Mouse (Mus musculus): ENCODE measurements around the gene Tmbim4. TPM values are rescaled to one million over a fixed set of nuclear protein-coding genes. Genes with fewer than 3 reads are reported as not detected.
"Not testable (repeated sequence)": the region's sequence is repeated elsewhere in the genome, so short reads cannot be mapped to it uniquely, and the experiment has no call there.

Tmbim4 gene
- total RNA-seq, 1 experiment from 2014 or later: 150 TPM

GRCm38 (mm10) chr10:120197061-120197835 lies 4.1 kb upstream of the Tmbim4 start:
- DNase-seq: no peak

GRCm38 (mm10) chr10:120201961-120202402 lies 592 bp downstream of the Tmbim4 start, which contains the start of gene Irak3:
TSS of gene Irak3 (minus strand) at chr10:120202130.
- peak; percentile 91 for DNase-seq

DNA sequence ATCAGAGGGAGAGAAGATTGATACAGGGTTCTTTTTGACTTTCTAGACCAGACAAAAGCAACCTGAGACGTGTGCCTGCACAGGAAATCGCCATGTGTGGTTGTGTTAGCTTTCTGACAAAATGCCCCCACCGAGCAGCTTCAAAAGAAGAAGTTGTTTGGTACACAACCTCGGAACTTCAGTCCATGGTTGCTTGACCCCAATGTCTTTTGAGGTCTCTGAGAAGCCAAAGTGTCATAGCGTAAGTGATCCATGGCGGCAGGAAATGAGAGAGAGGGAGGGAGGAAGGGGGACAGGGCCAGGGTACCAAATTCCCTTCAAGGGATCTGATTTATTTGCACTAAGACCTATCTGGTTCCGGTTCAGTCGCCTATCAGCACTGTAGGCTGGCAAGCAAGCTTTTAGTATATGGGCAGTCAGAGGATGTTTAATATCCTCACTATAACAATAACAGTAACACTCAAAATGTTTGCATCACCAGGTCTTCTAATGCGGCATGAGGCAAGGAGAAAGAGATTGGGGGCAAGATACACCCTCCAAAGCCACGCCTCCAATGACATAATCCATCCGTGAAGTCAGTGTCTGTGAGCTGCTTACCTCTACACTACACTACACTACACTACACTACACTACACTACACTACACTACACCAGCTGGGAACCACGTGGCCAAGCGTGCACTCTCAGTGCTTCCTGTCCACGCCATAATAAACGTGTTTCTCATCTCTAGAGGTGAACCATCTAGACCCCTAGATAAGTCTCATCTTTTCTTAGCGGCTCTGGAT lies 1.3 kb downstream of the Tmbim4 start:
- no peak for DNase-seq

- no peak for DNase-seq
Observed at GRCm38 (mm10) chr10:120204591-120205210, 3.3 kb downstream of the Tmbim4 start.

GRCm38 (mm10) chr10:120208015-120208414 lies 6.6 kb downstream of the Tmbim4 start:
- DNase-seq: no peak

GRCm38 (mm10) chr10:120208575-120209538 lies 7.5 kb downstream of the Tmbim4 start:
- peak; percentile 89 for DNase-seq

DNA sequence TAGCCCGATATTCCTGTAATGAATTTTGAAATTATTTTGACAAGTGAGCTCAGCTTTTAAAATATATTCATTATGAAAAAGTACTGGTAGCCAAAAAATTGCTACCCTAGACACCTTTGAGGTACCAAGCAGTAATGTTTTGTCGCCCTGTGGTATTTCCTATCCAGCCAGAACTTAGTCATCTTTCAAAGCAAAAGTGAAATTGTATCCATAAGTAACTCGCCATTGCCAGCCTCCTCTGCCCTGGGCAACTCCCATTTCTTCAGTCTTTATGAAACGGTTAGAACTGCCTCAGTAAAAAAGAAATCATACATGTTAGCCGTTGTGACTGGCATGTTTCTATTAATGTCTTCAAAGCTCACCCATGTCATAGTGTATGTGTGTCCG lies 8.1 kb downstream of the Tmbim4 start:
- no peak for DNase-seq

GRCm38 (mm10) chr10:120210096-120210495 lies 8.7 kb downstream of the Tmbim4 start:
- no peak for DNase-seq

DNA sequence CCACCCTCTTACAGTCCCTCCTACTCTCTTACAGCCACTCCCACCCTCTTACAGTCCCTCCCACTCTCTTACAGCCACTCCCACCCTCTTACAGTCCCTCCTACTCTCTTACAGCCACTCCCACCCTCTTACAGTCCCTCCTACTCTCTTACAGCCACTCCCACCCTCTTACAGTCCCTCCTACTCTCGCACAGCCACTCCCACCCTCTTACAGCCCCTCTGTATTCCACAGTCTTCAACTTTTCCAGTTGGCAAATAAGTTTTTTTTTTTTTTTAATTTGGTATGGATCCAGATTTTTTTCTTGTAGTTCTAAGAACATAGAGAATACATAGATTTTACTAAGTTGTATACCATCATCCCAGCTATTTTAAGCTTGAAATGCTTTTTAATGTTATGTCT lies 15.7 kb downstream of the Tmbim4 start:
- DNase-seq: not testable (repeated sequence)

DNA sequence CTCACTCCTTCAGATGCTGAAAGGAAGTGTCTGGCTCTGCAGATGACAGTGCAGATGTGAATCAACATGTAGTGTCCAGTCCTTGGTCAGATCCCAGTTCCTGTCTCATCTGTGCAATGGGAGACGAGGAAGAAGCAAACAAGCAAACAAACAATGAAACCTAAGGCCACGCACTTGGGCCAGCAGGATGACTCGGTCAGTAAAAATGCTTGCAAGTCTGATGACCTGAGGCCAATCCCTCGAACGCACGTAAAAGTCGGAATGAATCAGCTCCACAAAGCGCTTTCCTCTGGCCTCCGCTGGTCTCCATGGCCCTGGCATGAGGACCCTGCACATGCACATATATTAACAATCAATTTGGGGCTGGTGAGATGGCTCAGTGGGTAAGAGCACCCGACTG lies 17.6 kb downstream of the Tmbim4 start:
- DNase-seq: no peak

GRCm38 (mm10) chr10:120219578-120220359 lies 18.4 kb downstream of the Tmbim4 start:
- no peak for DNase-seq

GRCm38 (mm10) chr10:120220776-120221175 lies 19.4 kb downstream of the Tmbim4 start:
- no peak for DNase-seq

- peak; percentile 88 for DNase-seq
Observed at GRCm38 (mm10) chr10:120226871-120227661, 25.7 kb downstream of the Tmbim4 start, which contains the start of gene Llph. TSS of gene Llph (plus strand) at chr10:120227070.

DNA sequence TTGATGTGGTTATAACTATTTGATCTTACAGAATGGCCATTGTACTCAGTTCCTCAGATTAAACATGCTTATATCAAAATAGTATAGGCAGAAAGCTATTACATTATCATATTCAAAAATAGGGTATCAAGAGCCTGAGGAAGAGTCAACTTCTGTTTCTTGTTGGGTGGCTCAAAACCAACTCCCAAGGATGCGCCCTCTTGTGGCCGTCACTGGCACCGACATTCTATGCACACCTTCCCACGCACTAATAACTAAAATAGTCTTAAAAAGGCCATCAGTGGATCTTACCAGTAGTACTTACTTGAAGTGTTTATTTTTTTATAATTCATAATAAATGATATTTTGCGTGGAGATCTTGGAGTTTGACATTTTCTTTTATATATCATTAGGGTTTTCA lies 30.3 kb downstream of the Tmbim4 start:
- DNase-seq: peak; percentile 69

- DNase-seq: peak; percentile 56
Observed at GRCm38 (mm10) chr10:120233655-120234367, 32.4 kb downstream of the Tmbim4 start.

DNA sequence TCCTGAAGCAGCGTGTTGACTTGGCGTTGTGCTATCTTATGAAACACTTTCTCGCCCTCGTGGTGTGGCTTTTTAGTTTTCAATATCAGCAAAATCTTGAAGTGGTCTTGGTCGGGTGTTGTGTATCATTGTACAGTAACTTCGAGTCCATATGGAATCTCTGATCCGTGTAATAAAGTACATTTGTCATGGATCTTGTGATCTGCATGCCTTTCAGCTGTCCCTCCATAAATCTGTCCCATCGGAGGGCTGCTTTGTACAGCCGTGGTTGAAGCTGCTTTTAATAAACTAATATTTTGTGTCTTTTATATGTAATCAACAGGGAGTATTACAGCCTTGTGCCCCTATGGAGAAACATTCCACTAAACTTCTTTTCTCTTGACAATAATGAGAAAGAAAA lies 35.5 kb downstream of the Tmbim4 start:
- no peak for DNase-seq

DNA sequence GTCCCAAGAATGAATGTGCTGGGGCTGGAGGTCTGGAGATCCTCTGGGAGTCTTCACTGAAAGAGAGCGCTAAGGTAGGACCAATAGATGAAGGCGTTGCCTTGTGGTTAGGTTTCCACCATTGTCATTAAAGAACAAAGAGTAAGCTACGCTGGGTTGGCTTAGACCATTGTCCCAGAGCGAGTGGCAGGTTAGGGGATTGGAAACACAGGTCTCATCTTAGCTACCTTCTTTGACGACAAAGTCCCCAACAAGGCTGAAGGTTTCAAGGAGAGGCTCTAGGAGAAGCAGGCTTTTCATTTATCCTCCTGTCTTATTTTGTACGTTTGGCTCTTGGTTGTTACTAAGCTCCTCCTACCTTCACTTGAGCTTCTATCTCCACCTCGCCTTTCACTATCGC lies 36.9 kb downstream of the Tmbim4 start:
- no peak for DNase-seq

DNA sequence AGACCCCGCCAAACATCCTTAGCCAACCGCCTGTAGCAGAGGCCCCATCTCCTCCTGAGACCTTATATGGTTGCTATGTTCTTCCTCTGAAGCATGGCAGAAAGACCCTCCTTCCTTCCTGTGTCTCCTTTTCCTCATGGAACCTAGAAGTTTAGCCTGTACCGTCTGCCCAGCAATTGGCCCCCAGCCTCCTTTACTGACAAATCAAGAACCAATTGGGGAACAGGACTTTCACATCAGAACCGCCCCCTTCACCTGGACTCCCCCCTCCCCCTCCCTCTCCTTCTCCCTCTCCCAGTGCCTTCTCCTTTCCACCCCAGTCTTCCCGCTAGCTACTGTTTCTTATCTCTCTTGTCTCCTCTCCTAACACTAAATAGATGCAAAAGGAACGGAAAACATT lies 38.1 kb downstream of the Tmbim4 start:
- no peak for DNase-seq

GRCm38 (mm10) chr10:120242421-120242820 lies 41.0 kb downstream of the Tmbim4 start:
- DNase-seq: no peak
